Mouse (Mus musculus): ENCODE data around the gene Lmntd2. TPM values are rescaled to one million over a fixed set of nuclear protein-coding genes. Genes with fewer than 3 reads are reported as not detected.
"Not testable (repeated sequence)": the region's sequence is repeated elsewhere in the genome, so short reads cannot be mapped to it uniquely, and the experiment has no call there.

The Lmntd2 gene
- 0.26 and 0.34 TPM in 2 replicates for total RNA-seq (2021)
- long read RNA-seq, experiment 1: 0 reads
- long read RNA-seq, experiment 2: 0 reads

DNA sequence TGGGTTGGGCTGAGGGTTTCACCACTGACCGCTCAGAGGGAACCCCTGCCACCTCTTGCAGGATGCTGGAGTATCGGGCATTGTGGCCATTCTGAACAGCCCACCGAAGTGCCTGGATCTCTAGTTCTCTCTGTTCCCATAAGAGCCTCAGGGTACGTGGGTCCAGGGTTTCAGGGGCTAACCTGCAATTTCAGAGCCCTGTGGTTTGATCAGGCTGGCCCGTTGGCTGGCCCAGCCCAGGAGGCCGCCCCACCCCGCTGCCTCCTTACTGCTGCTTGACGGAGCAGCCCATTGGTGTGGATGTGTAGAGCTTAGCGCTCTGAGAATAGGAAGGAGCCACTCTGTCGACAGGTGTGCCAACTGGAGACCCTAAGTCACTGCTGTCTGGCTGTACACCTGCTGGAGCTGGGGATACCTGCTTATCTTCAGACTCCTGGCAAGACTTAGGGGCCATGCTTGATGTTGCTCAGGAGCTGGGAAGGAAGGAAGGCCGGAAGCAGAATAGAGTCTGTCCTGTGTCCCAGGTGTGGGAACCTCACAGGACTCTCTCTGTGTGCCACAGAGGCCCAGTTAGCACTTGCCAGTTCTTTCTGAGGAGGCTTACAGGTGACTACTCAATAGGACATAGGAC, at the start of gene Lmntd2:
Gene Lmntd2 (minus strand): TSS at position 476 of the 631 bp plus-strand sequence.
- DNase-seq: no peak

DNA sequence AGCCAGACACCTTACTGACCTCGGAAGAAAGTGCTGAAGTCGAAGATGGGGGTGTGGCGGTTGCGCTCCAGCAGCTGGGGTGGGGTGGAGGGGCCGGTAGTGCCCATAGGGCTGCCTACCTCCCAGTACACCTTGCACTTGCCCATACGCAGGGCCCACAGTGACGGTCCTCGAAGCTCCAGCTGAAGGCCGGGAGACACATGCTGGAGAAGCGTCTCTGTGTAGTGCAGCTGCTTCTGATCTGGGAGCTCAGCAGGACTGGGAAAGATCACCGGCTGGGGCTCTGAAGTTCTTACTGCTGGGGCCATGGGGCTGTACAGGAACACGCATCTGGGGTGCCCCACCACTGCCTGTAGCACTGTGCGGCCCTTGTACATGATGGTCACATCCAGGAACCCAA, 49.8 kb upstream of the Lmntd2 start:
- no peak for DNase-seq

DNA sequence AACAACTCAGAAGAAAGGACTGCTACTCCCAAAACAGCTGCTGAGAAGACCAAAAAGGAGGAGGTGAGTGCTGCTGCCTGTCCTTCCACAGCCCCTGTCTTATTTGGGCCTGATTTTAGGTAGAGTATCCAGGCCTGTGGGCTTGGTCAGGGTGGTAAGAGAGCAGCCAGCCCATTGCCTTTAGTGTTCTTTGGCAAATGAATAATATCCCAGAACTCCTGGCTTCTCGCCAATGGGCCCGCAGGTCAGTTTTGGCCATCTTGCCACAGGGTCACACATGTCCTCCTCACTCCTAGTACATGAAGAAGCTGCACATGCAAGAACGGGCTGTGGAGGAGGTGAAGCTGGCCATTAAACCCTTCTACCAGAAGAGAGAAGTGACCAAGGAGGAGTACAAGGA, 47.6 kb upstream of the Lmntd2 start:
- no peak for DNase-seq

DNA sequence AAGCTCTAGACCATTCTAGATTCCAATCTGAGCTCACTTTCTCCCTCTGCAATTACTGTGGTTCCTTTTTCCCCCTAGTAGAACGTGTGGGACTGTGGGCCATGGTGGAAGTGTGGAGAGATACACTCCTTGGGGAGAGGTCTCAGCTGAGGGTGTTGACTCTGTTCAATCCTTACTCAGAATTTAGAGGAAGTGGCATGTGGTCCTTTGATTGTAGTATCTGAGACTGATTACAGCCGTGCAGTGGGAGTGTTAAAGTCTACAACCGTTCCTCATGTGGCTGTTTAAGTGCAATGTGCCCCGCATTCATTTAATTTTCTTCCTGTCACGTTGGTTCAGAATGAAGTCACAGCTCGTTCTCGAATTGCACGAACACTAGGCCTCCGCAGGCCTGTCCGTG, 42.3 kb upstream of the Lmntd2 start:
- DNase-seq: no peak

DNA sequence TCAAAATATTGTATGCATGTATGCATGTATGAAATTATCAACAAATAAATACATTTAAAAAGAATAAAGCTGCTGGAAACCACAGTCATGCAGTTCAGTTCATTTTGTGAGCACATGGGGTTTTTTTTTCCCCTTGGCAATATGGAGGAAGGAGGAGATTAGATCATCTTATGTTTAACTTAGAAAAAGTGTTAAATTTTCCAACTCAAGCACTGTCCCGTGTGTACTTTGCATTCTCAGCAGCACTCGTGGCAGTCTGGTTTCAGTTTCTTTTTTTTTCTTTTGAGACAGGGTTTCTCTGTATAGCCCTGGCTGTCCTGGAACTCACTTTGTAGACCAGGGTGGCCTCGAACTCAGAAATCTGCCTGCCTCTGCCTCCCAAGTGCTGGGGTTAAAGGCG, 36.6 kb upstream of the Lmntd2 start:
- DNase-seq: not testable (repeated sequence)

- no peak for DNase-seq
Measured at GRCm38 (mm10) chr7:141231551-141231950, 17.7 kb upstream of the Lmntd2 start.

GRCm38 (mm10) chr7:141231111-141231510, 17.2 kb upstream of the Lmntd2 start:
- DNase-seq: no peak

- no peak for DNase-seq
Measured at GRCm38 (mm10) chr7:141230570-141230969, 16.7 kb upstream of the Lmntd2 start.

- DNase-seq: no peak
Measured at GRCm38 (mm10) chr7:141229702-141230101, 15.8 kb upstream of the Lmntd2 start.

DNA sequence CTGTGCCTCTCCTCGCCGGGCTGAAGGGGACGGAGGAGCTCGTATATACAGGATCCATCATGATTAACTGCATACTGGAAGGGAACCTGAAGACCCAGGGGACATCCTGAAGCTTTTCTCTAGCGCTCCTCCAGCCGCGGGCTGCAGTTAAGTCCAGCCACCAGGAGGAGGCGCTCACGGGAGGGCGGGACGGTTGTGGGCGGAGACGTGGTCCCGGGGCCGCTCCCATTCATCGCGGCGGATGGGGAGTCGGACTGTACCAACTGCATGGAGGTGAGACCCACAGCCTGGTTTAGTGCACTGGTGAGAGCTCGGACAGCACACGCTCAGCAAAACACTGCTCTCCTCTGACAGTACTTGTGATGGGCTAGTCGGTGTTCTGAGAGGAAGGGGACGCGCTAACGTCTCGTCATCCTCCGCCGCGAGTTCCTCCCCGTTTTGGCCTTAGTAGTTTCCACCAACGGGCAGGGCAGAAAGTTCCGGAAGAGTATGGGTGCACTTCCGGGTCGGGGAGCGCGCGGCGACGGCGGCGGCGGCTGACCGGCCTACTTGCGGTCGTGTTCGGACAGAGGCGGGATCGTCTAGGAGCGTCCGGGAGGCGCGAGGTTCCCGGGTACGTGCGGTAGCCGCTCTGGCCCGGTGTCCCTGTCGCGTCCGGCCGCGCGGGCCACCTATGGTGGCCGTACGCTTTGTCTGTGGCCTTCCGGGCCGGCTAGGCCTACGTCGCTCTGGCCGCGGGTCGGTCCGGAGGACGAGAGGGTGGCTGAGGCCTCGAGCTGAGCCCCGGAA, 14.6 kb upstream of the Lmntd2 start, which contains the start of gene Phrf1:
Gene Phrf1 (plus strand): TSS at position 506 of the 789 bp plus-strand sequence.
- DNase-seq: peak; percentile 96

DNA sequence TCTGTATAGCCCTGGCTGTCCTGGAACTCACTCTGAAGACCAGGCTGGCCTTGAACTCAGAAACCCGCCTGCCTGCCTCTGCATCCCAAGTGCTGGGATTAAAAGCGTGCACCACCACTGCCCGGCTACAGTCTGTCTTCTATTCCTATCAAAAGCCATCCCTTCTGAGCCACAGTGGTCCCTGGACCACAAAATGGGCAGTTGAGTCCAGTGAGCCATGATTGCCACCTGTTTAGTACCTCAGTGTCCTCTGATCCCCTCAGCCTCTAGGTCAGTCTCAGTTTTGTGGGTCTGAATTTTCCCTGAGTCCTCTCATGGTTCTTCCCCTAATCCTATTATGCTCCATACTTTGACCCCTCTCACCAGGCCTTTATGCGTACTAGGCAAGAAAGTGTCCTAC, 13.9 kb upstream of the Lmntd2 start:
- no peak for DNase-seq

DNA sequence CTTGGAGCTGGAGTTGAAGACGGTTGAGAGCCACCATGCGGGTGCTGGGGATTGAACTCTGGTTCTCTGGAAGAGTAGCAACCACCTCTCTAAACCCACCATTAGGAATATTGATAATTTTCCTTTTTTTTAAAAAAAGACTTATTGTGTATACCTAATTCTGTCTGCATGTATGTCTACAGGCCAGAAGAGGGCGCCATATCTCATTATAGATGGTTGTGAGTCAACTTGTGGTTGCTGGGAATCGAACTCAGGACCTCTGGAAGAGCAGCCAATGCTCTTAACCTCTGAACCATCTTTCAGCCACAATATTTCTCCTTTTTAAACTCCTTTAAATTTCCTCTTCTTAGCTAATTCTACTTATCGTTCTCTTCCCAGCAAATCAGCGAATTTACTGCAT, 12.7 kb upstream of the Lmntd2 start:
- no peak for DNase-seq

- peak; percentile 26 for DNase-seq
Measured at GRCm38 (mm10) chr7:141222696-141223215, 8.9 kb upstream of the Lmntd2 start.

GRCm38 (mm10) chr7:141222126-141222467, 8.2 kb upstream of the Lmntd2 start:
- DNase-seq: no peak

GRCm38 (mm10) chr7:141221249-141222125, 7.6 kb upstream of the Lmntd2 start:
- peak; percentile 99 for DNase-seq

GRCm38 (mm10) chr7:141220377-141220776, 6.5 kb upstream of the Lmntd2 start:
- no peak for DNase-seq

DNA sequence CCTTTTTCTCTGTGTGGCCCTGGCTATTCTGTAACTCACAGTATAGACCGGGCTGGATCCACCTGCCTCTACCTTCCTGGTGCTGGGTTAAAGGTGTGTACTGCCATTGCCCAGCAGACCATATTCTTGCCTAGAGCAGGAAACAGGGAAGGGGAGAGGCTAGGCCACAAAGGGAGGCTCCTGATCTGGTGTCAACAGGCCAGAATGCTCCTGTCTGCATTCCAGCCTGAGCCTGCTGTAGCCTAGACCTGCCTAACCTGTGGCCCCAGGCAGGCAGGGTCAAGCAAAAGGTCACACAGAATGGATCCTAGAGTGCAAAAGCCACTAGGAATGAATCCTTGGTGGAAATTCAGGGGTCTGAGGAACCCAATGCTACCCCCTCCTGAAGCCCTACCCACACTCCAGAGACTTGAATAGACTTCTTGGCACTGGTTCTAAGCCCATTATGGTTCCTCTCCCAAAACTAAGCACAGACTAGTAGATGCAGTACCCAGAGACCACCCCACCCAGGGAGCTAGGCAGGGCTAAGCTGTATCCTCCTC, 5.7 kb upstream of the Lmntd2 start:
- DNase-seq: no peak

DNA sequence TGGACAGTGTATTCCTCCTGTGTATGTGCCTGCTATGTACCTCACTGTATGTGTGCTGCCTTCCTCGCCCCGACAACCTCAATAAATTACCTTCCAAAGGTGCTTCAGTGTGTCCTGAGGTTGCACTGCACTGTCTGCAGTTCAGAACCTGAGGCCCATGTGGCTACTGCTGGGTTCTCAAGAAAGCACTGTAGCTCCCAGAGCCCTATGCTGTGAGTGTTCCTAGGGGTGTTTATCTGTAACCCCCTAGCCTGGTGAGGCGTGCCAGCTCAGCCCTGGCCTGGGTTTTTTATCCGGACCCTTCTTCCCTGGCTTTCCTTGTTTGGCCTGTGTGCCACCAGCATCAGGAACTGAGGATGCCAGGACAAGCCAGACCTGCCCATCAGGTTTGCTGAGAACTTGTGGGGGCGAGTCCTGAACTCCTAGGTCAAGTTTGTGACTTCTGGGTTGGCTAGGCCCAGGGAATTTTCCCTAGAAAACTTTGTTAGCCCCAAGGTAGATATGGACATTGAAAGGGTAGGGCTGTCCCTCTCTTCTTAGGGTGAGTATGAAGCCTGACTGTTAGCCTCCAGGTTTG, 4.8 kb upstream of the Lmntd2 start:
- DNase-seq: no peak

DNA sequence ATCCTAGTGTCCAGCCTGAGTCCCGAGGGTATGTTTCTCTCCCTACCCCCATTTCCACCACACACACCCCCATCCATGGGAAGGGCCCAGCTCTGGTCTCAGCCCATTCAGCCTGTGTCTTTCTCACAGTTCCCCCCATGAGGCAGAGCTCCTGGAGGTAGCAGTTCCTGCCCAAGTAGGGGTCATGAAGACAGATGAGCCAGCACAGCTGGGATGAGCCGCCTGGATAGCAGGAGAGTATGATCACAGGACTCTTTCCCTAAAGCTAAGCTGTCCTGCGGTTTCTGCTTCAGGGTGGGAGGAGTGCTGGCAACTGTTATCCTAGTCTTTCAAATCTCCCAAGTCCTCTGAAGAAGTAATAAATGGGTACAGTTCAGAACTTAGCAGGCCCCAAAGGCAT, 4.3 kb upstream of the Lmntd2 start:
- DNase-seq: no peak

DNA sequence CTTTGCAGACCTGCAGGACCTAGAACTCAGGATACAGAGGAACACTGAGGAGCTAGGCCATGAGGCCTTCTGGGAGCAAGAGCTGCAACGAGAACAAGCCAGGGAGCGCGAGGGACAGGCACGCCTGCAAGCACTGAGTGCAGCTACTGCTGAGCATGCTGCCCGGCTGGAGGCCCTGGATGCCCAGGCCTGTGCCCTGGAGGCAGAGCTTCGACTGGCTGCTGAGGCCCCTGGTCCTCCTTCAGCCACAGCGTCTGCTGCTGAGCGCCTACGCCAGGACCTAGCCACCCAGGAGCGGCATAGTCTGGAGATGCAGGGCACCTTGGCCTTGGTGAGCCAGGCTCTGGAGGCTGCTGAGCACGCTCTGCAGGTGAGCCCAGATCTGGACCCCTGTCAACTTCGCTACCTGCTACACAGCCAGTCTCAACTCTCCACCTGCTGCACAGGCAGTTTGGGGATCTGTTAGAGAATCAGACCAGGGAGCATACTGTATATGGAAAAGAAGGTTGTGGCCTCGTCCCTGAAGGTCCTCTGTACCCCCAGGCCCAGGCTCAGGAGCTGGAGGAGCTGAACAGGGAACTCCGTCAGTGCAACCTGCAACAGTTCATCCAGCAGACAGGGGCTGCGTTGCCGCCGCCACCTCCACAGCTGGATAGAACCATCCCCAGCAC, 3.6 kb upstream of the Lmntd2 start:
- DNase-seq: no peak

DNA sequence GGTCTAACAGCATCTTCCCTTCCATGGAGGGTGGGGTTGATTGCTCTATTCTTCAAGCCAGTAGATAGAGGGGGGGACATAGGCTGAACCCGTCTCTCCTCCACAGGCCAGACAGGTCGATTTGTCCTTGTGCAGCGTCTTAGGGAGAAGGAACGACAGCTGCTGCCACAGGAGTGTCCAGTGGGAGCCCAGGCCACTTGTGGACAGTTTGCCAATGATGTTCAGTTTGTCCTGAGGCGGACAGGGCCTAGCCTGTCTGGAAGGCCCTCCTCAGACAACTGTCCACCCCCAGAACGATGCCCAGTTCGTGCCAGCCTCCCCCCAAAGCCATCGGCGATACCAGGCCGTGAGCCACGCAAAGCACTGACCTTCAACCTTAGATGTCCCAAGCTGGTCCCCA, 3.0 kb upstream of the Lmntd2 start:
- no peak for DNase-seq
